8 mouse cellular contexts compared by ENCODE assay signal in genomic region chr12:84176886-84177765, GRCm38 (mm10). TPM values are rescaled to one million over a fixed set of nuclear protein-coding genes. Genes with fewer than 3 reads are reported as not detected.
DNase-seq lines count a peak whose midpoint lies in the region; ATAC-seq lines count a peak whose summit lies in the region.

No protein-coding gene starts in this region.

- no peaks in the 10 kb centered on the region for H3K9me3 ChIP-seq in kidney, embryonic 15.5 days (replicated peaks)
- H3K9me3 ChIP-seq in hindbrain, embryonic 11.5 days (ENCODE audit: control insufficient read depth, low read length) = no peaks in the 10 kb centered on the region

- ATAC-seq in kidney, embryonic 15.5 days (replicated peaks; ENCODE audit: low FRiP score) = no peak
- ATAC-seq in activated CD4-positive, CD25-positive, alpha-beta regulatory T cell, adult 4 months = peak; percentile 7
- no peak for ATAC-seq in hindbrain, embryonic 11.5 days (ENCODE audit: low FRiP score)
- ATAC-seq in frontal cortex, adult (ENCODE audit: low TSS enrichment) = no peak

- peak overlapping the region; percentile 93 for H3K27ac ChIP-seq in kidney, embryonic 15.5 days
- peak overlapping the region; percentile 39; the same call in 1 of the 2 replicates for H3K27ac ChIP-seq in hindbrain, embryonic 11.5 days (ENCODE audit: low read depth, low read length)
- peak overlapping the region; percentile 93 for H3K27ac ChIP-seq in macrophage

- H3K4me2 ChIP-seq in kidney, embryonic 15.5 days = peak overlapping the region; percentile 61; the same call in 1 of the 2 replicates
- H3K4me2 ChIP-seq in hindbrain, embryonic 11.5 days (replicated peaks; ENCODE audit: low read depth, low read length) = no peak overlapping the region

- H3K9ac ChIP-seq in kidney, embryonic 15.5 days = no peak overlapping the region
- 0 out of 2 replicates have a peak overlapping the region, but pooled peaks have one; percentile 11 for H3K9ac ChIP-seq in hindbrain, embryonic 11.5 days (ENCODE audit: low read depth, low read length)

- H3K4me1 ChIP-seq in kidney, embryonic 15.5 days = peaks cover 90% of the 10 kb centered on the region
- peaks cover 19% of the 10 kb centered on the region for H3K4me1 ChIP-seq in hindbrain, embryonic 11.5 days (replicated peaks; ENCODE audit: control insufficient read depth, insufficient read depth, low read length)

- 30% methylated on average over 6 of the region's 6 CpGs for WGBS in kidney, embryonic 15.5 days
- WGBS in hindbrain, embryonic 11.5 days = 33% methylated on average over 6 of the region's 6 CpGs
- WGBS in macrophage (ENCODE audit: missing documents) = 36% methylated on average over 6 of the region's 6 CpGs

- no peak overlapping the region for H3K4me3 ChIP-seq in kidney, embryonic 15.5 days (replicated peaks)
- H3K4me3 ChIP-seq in hindbrain, embryonic 11.5 days (ENCODE audit: low read depth, low read length) = no peak overlapping the region
- no peak overlapping the region for H3K4me3 ChIP-seq in macrophage (ENCODE audit: inconsistent target)

- H3K79me2 ChIP-seq in macrophage (ENCODE audit: inconsistent target) = peaks cover 82% of the 10 kb centered on the region

- DNase-seq in kidney, postnatal 10 days = no peak
- DNase-seq in hindbrain, embryonic 11.5 days (ENCODE audit: low spot score) = no peak
- DNase-seq in layer of hippocampus, postnatal 10 days (ENCODE audit: low spot score in 2 of 2) = no peak
- DNase-seq in c-Kit-positive CD71-positive TER-119-positive erythroid progenitor cells, embryonic 14.5 days (ENCODE audit: low spot score) = no peak

- no peaks in the 10 kb centered on the region for H3K27me3 ChIP-seq in kidney, embryonic 15.5 days
- no peaks in the 10 kb centered on the region for H3K27me3 ChIP-seq in hindbrain, embryonic 11.5 days (ENCODE audit: control insufficient read depth, insufficient read depth, low read length)

- peaks cover 22% of the 10 kb centered on the region for H3K36me3 ChIP-seq in kidney, embryonic 15.5 days
- H3K36me3 ChIP-seq in hindbrain, embryonic 11.5 days (ENCODE audit: control insufficient read depth, insufficient read depth, low read length) = peaks cover 6% of the 10 kb centered on the region; the same call in 1 of the 2 replicates
- H3K36me3 ChIP-seq in macrophage (ENCODE audit: inconsistent target) = peaks cover 11% of the 10 kb centered on the region

RNA-seq across cellular contexts. Expression of gene Pnma1, which starts 28.8 kb away (rescaled TPM):
- 1.00 and 1.0 TPM in 2 replicates for polyA plus RNA-seq in kidney, embryonic 15.5 days (2015; fragmentation: Nextera tagmentation; extraction: Ambion mirVana)
- polyA plus RNA-seq in activated CD4-positive, CD25-positive, alpha-beta regulatory T cell, adult 4 months (2017; shearing (Covaris generic)) = not detected
- polyA plus RNA-seq in hindbrain, embryonic 11.5 days (2014; fragmentation: Nextera tagmentation; extraction: Ambion mirVana) = 2.4 and 2.6 TPM in 2 replicates
- total RNA-seq in macrophage (2018; cell fraction: chromatin; rRNA removed) = 10 to 100 TPM in 4 of 26 experiments, 1 to 10 TPM in 22; 1.5 to 28.6 (median 5.5) TPM
- total RNA-seq in macrophage (2018; cell fraction: cytosol; rRNA removed) = under 1 TPM; 0.06 to 0.74 (median 0.29) TPM
- 10 to 100 TPM in 5 of 26 experiments, 1 to 10 TPM in 20, under 1 TPM in 1; 0.96 to 33.0 (median 4.4) TPM for total RNA-seq in macrophage (2018; cell fraction: nucleus; rRNA removed)
- 0.13 to 0.29 TPM (median 0.20 TPM) in 3 replicates for polyA plus RNA-seq in macrophage (2018)
- 1 to 10 TPM; 5.9 to 6.6 TPM for total RNA-seq in layer of hippocampus, postnatal 10 days (2021)

RNA-seq across cellular contexts. Expression of gene Elmsan1, which starts 41.6 kb away (rescaled TPM):
- 8.7 and 10.8 TPM in 2 replicates for polyA plus RNA-seq in kidney, embryonic 15.5 days (2015; fragmentation: Nextera tagmentation; extraction: Ambion mirVana)
- 1 to 10 TPM; 6.8 to 7.1 TPM for polyA plus RNA-seq in activated CD4-positive, CD25-positive, alpha-beta regulatory T cell, adult 4 months (2017; shearing (Covaris generic))
- 4.2 and 6.1 TPM in 2 replicates for polyA plus RNA-seq in hindbrain, embryonic 11.5 days (2014; fragmentation: Nextera tagmentation; extraction: Ambion mirVana)
- total RNA-seq in macrophage (2018; cell fraction: chromatin; rRNA removed) = 100 to 1,000 TPM in 11 of 26 experiments, 10 to 100 TPM in 15; 35.5 to 286 (median 91.6) TPM
- 10 to 100 TPM; 12.1 to 56.7 (median 24.1) TPM for total RNA-seq in macrophage (2018; cell fraction: cytosol; rRNA removed)
- total RNA-seq in macrophage (2018; cell fraction: nucleus; rRNA removed) = 100 to 1,000 TPM in 4 of 26 experiments, 10 to 100 TPM in 22; 27.9 to 188 (median 59.0) TPM
- 11.0 to 13.7 TPM (median 13.5 TPM) in 3 replicates for polyA plus RNA-seq in macrophage (2018)
- 10 to 100 TPM; 13.3 to 13.5 TPM for total RNA-seq in layer of hippocampus, postnatal 10 days (2021)

Comparison
In these comparisons a context has a peak if more than half of its experiments do, and no peak if none do; other contexts are left out.
1. H3K27ac ChIP-seq: peak in every context shown above with its lines; median percentile 93 in kidney, embryonic 15.5 days; 93 in macrophage; 39 in hindbrain, embryonic 11.5 days.